Mouse (Mus musculus) adrenal gland, postnatal 36 days (tissue): ENCODE measurements around the gene Txndc15. TPM values are rescaled to one million over a fixed set of nuclear protein-coding genes. Genes with fewer than 3 reads are reported as not detected.
"Not testable (repeated sequence)": the region's sequence is repeated elsewhere in the genome, so short reads cannot be mapped to it uniquely, and the experiment has no call there.

Experiments
- DNase-seq, 2 experiments: peaks; one replicate each; pipeline ENCODE4 v3.0.0; 2021; ENCODE audit warnings: mixed read lengths in 1 of 2
- long read RNA-seq, 2 experiments: library from polyadenylated mRNA; stranded (forward); transcript quantifications; one replicate each; pipeline ENCODE4 v2.0.0; 2021; ENCODE audit warnings: borderline sequencing depth in 2 of 2
- total RNA-seq, 2 experiments: library from RNA; stranded (reverse); gene quantifications; 2 replicates each; pipeline ENCODE4 v1.2.3; 2021

Txndc15 gene
- total RNA-seq, result 10 to 100 TPM; 68.2 to 73.5 TPM
- long read RNA-seq, experiment 1, transcript Txndc15-201 (5 exons, 1,527 nt), result major isoform, 198 of 230 reads
- long read RNA-seq, experiment 1, partial matches to known transcripts, result 6 of 230 reads
- long read RNA-seq, experiment 1, other reads (novel, unspliced or antisense), result 26 of 230 reads
- long read RNA-seq, experiment 2, transcript Txndc15-201 (5 exons, 1,527 nt), result major isoform, 59 of 68 reads
- long read RNA-seq, experiment 2, partial matches to known transcripts, result 1 of 68 reads
- long read RNA-seq, experiment 2, other reads (novel, unspliced or antisense), result 8 of 68 reads

DNA sequence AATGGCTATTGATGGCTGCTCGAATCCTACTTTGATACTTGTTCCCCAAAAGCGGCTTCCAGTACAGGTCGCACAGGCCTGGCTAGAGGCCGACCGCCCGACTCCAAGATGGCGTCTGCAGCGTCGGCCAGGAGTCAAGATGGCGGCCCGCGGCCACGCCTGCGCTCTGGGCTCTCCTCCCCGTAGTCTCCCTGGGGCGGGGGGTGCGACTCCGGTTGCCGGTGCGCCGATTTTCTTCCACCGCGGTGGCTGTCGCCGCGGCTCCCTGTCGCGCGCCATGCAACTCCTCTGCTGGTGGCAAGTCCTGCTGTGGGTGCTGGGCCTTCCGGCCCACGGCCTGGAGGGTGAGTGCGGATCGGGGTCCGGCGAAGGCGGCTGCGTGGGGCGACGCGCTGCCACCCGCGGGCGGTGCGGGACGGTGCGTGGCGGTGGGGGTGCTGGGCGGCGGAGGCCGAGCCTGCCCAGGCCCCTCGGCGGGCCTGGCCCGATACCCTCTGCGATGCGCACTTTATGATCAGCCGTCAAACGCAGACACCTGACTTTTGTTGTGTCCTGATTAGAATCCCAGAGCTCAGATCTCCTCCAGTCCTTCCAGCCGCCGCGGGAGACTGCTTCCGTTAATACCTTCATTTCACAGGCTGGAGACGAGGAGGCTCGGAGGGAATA lies at the start of gene Txndc15:
Gene Txndc15 (plus strand): TSS at position 150 of the 666 bp plus-strand sequence.
- peak; percentile 92 to 93 for DNase-seq

DNA sequence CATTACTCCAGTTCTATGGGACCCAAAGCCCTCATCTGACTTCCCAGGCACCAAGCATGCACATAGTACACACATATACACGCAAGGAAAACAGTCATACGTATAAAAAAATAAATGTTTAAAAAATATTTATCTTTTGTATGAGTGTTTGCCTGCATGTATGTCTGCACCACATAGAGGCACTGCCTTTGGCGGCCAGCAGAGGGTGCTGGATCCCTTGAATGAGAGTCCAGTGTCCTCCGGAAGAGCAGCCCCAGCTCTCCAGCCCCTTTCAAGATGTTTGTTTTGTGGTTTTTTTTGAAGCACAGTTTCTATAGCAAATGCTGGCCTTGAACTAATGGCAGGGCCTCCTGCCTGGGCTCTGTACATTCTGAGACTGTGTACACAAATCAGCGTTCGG lies 45.9 kb upstream of the Txndc15 start:
- peak; percentile 48 to 68 for DNase-seq

DNA sequence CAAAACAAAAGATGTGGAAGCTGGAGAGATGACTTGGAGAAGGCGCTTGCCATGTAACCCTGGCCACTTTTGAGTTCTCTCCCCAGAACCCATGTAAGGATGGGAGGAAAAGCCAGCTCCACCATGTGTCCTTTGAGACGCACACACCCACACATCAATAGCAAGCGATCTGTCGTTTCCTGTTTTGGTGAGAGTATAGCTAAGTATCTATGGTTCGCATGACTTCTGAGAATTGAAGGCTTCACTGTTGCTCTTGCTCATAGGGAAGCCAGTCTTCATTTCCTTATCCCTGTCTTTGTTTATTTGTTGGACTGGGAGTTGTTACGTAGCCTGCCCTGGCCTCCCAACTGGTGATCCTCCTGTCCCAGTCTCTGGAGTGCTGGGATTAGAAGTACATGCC lies 41.7 kb upstream of the Txndc15 start:
- DNase-seq, result no peak

DNA sequence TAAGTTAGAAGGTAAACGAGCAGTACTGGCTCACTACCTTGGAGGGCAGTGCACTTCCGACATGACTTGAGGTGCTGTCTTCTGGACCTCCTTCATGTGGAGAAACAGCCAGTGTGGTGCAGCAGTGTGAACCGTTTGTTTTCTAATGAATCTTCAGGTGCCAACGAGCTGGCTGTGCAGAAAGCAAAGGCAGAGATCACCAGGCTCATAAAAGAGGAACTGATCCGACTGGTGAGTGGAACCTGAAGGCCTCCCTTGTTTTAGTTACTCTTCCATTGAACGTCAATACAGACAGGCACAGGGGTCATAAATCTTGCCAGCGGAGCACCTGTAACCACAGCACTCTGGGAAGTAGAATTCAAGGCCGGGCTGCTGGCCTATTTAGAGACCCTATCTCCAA lies 37.1 kb upstream of the Txndc15 start:
- DNase-seq, result no peak

DNA sequence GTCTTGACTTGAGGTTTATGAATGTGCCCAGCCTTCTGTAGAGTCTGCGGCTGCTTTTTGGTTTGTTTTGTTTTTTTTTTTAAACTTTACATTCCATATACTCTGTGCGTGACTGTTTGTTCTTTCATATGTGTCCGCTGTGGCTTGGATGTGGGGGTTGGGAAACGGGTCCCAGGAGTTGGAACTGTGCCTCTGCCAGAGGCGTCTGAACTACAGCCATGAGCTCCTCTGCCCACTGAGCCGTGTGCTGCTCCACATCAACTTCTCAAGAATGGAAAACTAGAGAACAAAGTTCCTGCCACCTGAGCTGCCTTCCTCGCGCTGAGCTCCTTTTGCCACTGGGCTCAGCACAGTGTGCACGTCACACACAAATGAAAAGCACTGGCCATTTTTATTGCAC lies 32.2 kb upstream of the Txndc15 start:
- DNase-seq, result no peak

DNA sequence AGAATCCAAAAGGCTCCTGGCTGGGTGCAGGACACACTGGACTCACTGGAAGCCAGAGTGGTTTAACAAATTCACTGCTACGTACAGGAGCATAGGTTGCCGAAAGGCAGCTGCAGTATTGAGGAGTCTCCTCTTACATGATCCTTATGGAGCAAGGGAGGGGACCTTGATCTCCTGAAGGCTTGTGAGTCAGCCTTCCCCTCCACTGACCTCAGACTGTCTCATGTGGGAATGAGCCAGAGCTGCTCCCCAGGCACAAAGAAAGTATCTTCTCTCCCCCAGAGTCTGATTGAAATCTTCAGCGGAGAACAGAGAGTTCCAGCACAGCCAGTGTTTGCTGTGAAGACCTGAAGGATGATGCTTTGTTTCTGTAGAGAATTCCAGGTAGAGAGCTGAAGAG lies 30.9 kb upstream of the Txndc15 start:
- peak; percentile 59 to 63 for DNase-seq

DNA sequence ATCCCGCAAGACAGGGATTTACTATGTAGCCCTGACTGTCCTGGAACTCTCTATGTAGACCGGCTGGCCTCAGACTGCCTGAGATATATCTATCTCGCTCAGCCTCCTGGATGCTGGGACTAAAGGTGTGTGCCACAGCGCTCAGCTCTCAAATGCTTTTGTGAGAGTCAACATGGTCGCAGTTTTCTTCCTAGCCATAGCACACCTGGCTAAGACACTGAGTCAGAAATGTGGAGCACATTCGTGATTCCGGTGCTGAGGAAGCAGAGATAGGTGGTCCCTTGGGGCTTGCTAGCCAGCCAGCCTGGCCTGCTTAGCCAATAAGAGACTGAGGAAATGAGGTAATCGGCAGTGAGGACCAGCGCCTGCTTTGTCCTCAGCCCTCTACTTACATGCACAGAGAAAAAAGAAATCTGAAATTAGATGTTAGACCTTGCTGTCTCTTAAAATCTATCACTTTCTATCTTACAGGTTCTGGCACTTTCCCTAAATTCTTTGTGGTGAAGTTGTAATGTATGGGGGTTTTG lies 28.3 kb upstream of the Txndc15 start:
- no peak for DNase-seq

DNA sequence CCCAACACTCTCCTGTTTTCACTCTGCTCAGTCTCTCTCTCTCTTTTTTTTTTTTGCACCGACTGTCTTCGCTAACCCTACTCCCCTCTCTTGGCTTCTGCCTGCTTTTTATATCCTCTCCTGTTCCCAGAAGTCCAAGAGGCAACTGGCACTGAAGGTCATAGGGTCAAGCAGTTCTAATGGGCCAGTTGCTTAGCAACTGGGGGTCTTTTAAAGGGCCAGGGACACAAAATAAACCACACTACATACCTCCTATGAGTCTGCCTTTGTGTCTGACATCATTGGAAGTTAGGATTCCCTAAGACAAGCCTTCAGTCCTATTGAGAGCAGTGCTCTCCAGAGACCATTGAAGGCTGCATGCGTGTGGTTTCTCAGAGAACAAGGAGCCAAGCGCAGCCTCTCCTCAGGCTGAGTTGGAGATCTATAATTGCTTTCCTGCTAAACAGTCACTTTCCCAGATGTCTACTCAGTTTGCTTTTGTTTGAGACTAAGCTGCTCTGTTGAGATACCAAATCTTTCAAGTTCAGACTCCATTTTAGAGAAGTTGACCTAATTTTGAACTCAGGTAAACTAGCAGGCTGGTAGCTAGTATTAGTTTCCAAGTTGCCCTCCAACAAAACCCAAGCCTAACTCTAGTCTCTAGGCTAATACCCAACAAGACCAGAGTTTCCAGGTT lies 26.4 kb upstream of the Txndc15 start:
- DNase-seq, result no peak

DNA sequence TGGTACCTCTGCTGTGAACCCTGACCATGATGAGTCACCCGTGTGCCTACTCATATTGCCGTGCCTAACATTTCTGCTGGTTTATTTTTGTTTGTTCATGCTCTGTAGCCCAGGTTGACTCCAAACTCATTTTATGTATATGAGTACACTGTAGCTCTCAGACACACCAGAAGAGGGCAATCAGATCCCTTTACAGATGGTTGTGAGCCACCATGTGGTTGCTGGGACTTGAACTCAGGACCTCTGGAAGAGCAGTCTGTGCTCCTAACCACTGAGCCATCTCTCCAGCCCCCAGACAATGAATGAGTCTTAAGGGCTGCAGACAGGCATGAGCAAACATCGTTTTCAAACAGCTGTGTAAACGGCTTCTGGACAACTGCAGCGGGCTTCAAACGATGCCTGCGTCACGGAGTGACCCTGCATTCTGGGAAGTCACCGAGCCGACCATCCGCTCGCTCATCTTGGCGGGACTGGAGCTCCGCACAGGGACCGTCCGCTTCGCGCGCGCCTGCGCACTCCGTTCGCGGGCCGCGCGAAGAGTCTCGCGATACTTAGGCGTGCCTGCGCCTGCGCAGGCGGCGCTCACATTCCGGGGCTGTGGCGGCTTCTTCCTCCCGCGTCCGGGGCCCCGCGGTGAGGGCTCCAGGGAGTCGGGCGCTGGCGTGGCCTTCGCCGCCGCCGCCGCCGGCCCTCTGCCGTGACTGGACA lies 21.8 kb upstream of the Txndc15 start, which contains the start of gene B230219D22Rik:
Gene B230219D22Rik (plus strand): TSS at position 590 of the 708 bp plus-strand sequence.
- peak; percentile 90 to 92 for DNase-seq

DNA sequence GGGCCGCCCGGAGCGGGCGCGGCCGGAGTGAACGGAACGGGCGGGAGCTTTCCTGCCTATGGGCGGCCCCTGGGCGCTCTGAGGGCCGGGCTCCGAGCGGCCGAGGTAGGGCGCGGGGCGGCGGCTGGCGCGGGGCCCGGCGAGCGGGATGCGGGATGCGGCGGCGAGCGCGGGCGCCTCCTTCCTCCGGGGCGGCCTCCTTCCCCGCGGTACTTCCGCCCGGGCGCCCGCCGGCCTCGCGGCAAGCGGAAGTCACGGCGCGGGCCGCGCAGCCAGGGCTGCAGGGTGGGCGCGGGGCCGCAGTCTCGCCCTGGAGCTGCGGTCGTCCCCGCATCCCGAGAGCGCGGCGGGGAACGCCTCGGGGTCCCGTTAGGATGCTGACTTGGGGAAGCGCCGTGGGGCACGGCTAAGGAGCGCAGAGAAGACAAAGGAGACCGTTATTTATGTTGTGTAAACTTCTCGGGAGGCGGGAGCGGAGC lies 21.2 kb upstream of the Txndc15 start:
- DNase-seq, result peak; percentile 50 to 70

DNA sequence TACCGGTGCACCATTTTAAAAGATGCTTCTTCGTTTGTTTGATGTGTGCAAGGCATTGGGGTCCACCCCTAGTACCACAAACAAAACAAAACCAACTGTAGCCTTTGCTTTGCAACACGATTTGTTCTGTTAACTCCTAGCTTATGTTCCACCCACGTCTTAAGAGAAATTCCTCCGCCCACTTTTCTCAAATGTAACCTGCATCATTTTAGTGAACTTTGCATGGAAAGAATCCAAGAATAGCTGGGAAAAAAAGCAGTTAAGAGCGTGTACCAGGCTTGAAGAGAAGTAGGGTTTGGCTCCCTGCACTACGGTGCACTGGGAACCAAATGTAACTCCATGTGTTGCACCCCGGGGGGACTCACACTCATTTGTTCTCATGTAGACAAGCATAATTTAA lies 20.3 kb upstream of the Txndc15 start:
- no peak for DNase-seq

DNA sequence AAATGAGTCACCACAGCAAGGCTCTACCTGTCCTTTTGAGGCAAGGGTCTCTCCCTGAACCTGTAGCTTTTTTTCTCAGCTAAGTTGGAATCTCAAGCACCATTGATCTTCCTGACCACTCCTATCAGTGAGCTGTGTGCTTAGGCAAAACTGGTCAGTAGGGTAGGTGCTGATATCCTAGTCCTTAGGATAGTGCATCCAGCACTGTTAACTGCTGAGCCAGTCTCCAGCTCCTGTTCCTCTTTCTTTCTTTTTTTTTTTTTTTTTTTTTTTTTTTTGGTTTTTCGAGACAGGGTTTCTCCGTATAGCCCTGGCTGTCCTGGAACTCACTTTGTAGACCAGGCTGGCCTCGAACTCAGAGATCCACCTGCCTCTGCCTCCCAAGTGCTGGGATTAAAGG lies 18.5 kb upstream of the Txndc15 start:
- not testable (repeated sequence) for DNase-seq

DNA sequence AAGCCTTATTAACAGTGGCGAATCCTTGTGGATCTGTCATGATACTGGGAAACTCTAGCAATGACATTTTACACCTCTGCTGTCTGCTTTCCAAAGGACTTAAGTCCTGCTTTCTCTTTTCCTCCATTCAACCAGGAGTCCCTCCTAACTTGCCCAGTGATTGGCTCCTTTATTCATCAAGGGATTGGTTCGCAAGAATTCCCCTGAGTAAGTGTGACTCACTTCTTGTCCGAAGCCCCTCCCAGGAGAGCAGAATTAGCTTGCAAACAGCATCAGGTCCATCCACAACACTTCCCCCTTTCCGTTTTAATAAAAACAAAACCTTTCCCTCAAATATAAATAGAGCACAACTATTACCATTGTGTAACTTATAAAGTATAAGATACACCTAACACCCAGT lies 10.1 kb upstream of the Txndc15 start:
- DNase-seq, result no peak

DNA sequence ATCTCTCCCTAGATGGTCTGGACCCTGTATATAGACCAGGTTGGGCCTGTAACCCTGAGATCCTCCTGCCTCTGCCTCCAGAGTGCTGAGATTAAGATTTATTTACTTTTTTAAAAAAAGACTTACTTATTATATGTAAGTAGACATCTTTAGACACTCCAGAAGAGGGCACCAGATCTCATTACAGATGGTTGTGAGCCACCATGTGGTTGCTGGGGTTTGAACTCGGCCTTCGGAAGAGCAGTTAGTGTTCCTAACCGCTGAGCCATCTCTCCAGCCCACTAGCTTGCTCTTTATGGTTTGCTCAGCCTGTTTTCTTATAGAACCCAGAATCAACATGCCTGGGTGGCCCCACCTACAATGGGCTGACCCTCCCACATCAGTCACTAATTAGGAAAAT lies 1.6 kb upstream of the Txndc15 start:
- DNase-seq, result no peak

DNA sequence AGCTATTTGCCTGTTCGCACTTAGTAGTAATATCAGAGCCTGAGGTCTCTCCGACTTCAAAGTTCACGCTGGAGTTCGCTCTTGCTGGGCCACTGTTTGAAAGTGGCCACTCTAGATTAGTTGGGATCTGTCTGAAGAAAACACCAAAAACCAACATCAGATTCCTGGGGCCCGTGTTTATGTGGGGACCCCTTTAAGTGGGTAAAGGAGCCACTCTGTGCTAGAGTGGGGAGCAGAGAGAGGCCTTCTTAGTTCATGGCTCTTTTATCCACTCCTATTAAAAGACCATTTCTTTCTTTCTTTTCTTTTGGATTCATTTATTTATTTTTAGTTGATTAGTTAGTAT lies 690 bp downstream of the Txndc15 start:
- DNase-seq, result no peak

DNA sequence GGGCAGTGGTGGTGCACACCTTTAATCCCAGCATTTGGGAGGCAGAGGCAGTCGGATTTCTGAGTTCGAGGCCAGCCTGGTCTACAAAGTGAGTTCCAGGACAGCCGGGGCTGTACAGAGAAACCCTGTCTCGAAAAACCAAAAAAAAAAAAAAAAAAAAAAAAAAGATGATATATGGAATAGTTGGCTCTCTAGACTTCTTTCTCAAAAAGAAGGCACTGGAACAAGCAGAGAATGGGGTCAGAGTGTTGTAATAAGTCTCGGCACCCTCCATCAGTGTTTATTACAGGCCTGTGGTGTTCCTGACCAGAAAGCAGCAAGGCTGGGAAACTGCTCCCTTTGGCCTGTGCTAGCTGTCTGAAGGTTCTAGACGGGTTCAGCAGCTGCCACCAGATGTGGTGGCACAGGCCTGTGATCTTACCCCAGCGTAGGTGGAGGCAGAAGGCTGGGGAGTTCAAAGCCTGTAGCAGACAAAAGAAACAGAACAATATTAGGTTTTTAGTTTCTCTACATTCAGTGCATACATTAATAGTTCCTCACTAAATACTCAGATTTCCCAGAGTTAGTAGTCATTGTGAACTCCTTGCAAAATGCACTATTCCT lies 1.6 kb downstream of the Txndc15 start:
- DNase-seq, result no peak

DNA sequence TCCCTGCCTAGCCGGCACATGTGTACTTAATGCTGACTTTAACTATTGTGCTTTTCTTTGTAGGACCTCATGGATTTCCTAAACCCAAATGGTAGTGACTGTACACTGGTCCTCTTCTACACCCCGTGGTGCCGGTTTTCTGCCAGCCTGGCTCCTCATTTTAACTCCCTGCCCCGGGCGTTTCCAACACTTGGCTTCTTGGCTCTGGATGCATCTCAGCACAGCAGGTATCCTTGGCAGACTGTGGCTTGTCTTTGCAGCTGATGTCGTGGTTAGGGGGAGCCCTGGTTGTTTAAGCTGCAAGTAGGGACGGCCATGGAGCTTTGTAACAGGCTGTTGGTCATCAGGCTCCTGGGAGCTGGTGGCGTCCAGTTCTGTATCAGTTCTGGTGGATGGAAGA lies 7.1 kb downstream of the Txndc15 start:
- DNase-seq, result no peak

DNA sequence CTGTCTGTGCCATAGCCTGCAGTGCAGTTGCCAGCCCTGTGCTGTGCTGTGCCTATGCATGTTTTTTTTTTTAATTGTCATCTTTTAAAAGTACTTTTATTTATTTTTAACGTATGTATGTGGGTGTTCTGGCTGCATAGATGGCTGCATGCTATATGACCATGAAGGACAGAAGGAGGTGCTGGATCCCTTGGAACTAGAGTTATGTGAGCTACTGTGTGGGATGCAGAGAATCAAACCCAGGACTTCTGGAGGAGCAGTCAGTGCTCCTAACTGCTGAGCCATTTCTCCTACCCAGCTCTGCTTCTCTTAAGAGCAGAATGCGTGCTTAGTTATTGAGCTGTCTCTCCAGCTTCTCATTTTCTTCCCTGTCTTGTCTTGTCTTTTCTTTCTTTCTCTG lies 7.5 kb downstream of the Txndc15 start:
- no peak for DNase-seq

DNA sequence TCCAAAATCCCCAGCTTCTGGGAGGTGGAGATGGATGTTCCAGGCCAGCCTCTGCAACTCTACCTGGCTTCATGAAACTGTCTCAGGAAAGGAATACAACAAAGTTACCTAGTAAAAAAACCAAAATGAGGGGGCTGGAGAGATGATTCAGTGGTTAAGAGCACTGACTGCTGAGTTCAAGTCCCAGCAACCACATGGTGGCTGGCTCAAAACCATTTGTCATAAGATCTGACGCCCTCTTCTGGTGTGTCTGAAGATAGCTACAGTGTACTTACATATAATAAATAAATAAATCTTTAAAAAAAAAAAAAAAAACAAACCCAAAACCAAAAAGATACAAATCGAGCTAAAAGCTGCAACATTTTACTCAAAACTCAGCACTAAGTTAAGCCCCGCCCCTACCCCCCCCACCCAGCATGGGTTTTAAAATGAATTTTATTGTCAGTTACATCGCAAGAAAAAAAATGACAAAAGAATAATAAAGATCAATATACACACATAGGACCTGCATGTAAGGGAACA lies 12.2 kb downstream of the Txndc15 start:
- DNase-seq, result no peak

DNA sequence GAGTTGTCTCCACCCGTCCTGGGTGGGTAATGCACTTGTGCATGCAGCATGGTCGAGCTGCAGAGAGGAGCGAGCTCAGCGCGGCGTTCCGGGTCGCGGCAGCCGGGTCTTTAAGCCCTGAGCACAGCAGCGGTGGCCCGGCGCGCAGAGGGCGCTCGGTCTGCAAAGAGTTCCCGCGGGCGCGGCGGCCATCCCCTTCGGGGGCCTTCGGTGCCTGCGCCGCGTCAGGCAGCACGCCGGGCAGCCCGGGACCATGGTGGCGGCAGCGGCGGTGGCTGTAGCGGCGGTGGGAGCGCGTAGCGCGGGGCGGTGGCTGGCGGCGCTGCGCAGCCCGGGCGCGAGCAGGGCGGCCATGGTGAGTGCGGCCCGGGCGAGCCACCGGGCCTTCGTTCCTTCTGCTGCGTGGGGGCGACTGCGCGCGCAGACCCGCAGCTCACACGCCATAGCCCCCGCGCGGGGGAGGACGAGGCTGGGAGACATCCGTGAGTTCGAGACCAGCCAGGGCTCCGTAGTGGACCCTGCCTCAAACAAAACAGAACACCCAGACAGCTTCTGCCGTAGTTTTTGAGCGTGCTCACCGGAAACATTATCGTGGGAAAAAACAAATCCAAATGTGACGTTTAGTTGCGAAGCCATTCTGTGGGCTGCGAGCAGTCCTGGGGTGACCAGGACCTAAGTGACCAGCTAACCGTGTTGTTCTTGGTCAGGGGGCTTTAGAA lies 12.8 kb downstream of the Txndc15 start, which contains the start of gene Pcbd2:
Gene Pcbd2 (plus strand): TSS at position 249 of the 719 bp plus-strand sequence.
- peak; percentile 92 to 95 for DNase-seq

DNA sequence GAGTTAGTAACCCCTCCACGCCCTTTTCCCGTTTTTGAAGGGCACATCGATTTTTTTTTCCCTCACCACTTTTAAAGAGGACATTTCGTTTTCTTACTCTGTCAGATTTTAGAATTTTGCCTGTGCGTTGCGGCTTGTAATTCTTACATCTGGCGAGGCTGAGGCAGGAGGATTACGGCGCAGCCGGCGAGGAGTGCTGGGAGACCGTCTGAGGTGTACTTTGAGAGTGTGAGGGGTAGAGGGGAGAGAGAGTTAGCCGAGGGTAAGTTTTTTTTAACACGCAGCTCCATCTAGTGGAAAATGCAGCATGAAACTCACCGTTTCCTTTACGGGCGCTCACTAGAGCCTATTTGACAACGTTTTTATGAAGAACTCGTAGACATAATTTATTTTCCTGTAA lies 13.4 kb downstream of the Txndc15 start:
- DNase-seq, result peak; percentile 59 to 74
